Mouse (Mus musculus) cerebellum, adult 18-20 months (tissue): ENCODE measurements around the gene Tmigd3.

Source experiments
- DNase-seq, 2 experiments: peaks; one replicate each; pipeline ENCODE4 v3.0.0; 2021

Gene Tmigd3

GRCm38 (mm10) chr3:105870558-105870957 is at the start of gene Tmigd3, which contains the start of gene Adora3:
Tmigd3 (plus strand) TSS chr3:105870903.
Adora3 (plus strand) TSS chr3:105870858.
- DNase-seq: no peak

GRCm38 (mm10) chr3:105821504-105821903 is 49.2 kb upstream of the Tmigd3 start:
- DNase-seq: no peak

GRCm38 (mm10) chr3:105823609-105824008 is 47.1 kb upstream of the Tmigd3 start:
- DNase-seq: no peak

- DNase-seq: no peak
Observed at GRCm38 (mm10) chr3:105824103-105824502, 46.6 kb upstream of the Tmigd3 start.

- no peak for DNase-seq
Observed at GRCm38 (mm10) chr3:105824704-105825103, 46.0 kb upstream of the Tmigd3 start.

GRCm38 (mm10) chr3:105825501-105826161 is 45.1 kb upstream of the Tmigd3 start:
- DNase-seq: no peak

- DNase-seq: no peak
Observed at GRCm38 (mm10) chr3:105831584-105831983, 39.1 kb upstream of the Tmigd3 start.

- no peak for DNase-seq
Observed at GRCm38 (mm10) chr3:105835875-105836274, 34.8 kb upstream of the Tmigd3 start.

- no peak for DNase-seq
Observed at GRCm38 (mm10) chr3:105836883-105837282, 33.8 kb upstream of the Tmigd3 start.

- no peak for DNase-seq
Observed at GRCm38 (mm10) chr3:105838655-105839054, 32.0 kb upstream of the Tmigd3 start.

- DNase-seq: no peak
Observed at GRCm38 (mm10) chr3:105839836-105840235, 30.9 kb upstream of the Tmigd3 start.

GRCm38 (mm10) chr3:105846294-105847069 is 24.2 kb upstream of the Tmigd3 start:
- no peak for DNase-seq

- no peak for DNase-seq
Observed at GRCm38 (mm10) chr3:105853781-105854180, 16.9 kb upstream of the Tmigd3 start.

- DNase-seq: no peak
Observed at GRCm38 (mm10) chr3:105854786-105855185, 15.9 kb upstream of the Tmigd3 start.

GRCm38 (mm10) chr3:105857513-105857912 is 13.2 kb upstream of the Tmigd3 start:
- DNase-seq: no peak

GRCm38 (mm10) chr3:105861747-105862366 is 8.8 kb upstream of the Tmigd3 start:
- DNase-seq: no peak

GRCm38 (mm10) chr3:105864123-105864522 is 6.6 kb upstream of the Tmigd3 start:
- DNase-seq: no peak

GRCm38 (mm10) chr3:105865122-105865521 is 5.6 kb upstream of the Tmigd3 start:
- DNase-seq: no peak

GRCm38 (mm10) chr3:105868135-105868534 is 2.6 kb upstream of the Tmigd3 start:
- no peak for DNase-seq

- DNase-seq: no peak
Observed at GRCm38 (mm10) chr3:105872034-105872433, 1.3 kb downstream of the Tmigd3 start.

GRCm38 (mm10) chr3:105872579-105872978 is 1.9 kb downstream of the Tmigd3 start:
- DNase-seq: no peak

- no peak for DNase-seq
Observed at GRCm38 (mm10) chr3:105873451-105874445, 3.0 kb downstream of the Tmigd3 start.

GRCm38 (mm10) chr3:105876022-105876421 is 5.3 kb downstream of the Tmigd3 start:
- DNase-seq: no peak
